Mouse (Mus musculus) thymus, postnatal 25 days (tissue): ENCODE measurements around the gene Bsn.

Experiments used
- DNase-seq: peaks from one replicate; pipeline ENCODE4 v3.0.0; 2022

Gene Bsn

GRCm38 (mm10) chr9:108083561-108083960 lies 106.6 kb downstream of the Bsn start:
- DNase-seq = no peak

- no peak for DNase-seq
Measured at GRCm38 (mm10) chr9:108082988-108083431, 107.2 kb downstream of the Bsn start, which contains the start of gene Rnf123. Gene Rnf123, minus strand, starts transcription at chr9:108083346.

GRCm38 (mm10) chr9:108082549-108082948 lies 107.6 kb downstream of the Bsn start:
- DNase-seq = no peak

GRCm38 (mm10) chr9:108080168-108080567 lies 110.0 kb downstream of the Bsn start, which contains the start of gene Mst1:
Gene Mst1, plus strand, starts transcription at chr9:108080436.
- no peak for DNase-seq

DNA sequence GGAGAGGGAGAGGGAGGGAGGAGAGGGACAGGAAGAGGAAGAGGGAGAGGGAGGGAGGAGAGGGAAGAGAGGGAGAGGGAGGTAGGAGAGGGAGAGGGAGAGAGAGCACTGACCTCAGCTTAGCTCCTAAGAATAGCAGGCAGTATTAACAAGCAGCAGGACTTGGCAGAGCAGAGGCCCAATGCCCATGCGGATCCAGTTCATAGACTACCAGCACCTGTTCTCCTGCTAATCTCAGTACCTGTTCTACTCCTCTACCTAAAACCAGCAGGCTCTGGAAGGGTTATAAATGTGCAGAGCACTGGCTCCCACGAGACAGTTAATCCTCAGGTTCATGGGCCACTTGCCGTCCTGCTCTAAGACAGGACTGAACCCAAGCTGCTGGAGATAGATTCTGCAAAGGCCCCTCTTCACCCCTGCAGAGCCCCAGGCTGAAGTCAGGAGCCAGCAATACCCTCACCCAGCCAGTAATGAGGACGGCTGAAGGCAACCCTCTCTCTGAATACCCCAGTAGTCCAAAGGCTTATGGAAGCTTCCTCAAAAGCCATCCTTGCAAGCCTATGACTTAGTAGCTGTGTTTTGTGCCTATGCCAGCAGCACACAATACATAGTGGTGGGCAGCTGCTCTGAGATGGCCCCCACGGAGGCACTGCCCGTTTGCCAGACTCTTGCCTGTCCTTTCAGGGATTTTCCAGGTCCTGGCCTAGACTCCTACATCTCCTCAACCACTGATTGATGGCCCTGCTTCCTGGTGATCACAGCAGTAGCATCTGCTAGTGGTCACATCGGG lies 116.8 kb downstream of the Bsn start:
- DNase-seq = no peak

DNA sequence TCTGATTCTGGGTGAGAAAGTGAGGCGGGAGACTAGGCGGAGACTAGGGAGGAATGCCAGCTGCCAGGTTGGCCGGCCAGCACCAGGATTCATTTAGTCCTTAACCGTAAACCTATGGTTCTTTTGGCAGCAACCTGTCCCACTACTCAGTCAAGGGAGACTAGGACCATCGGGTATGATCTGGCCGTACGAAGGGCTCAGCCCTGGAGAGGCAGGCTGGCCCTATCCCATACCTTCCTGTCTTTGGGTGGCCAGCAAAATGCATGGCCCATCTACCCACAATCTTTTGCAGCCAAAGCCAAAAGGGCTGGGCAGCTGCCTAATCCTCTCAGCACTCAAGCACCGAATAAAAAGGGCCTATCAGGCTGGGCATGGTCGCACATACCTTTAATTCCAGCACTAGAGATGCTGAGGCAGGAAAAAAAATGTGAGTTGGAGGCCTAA lies 117.7 kb downstream of the Bsn start:
- no peak for DNase-seq

DNA sequence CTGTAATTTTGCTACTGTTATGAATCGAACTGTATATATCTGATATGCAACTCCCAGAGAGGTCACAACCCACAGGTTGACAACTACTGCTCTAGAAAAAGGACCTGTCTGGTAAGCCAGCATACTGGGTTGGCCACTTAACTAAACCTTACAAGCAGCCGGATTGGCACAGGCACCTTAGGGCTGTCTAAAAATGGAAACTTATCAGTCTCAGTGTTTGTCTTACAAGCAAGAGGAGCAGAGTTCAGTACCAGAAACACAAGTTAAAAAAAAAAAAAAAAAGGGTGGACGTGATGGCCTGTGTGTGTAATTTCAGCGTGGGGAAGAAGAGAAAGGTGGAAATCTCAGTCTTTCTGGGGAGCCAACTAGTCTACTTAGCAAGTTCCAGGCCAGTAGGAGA lies 118.4 kb downstream of the Bsn start:
- no peak for DNase-seq

DNA sequence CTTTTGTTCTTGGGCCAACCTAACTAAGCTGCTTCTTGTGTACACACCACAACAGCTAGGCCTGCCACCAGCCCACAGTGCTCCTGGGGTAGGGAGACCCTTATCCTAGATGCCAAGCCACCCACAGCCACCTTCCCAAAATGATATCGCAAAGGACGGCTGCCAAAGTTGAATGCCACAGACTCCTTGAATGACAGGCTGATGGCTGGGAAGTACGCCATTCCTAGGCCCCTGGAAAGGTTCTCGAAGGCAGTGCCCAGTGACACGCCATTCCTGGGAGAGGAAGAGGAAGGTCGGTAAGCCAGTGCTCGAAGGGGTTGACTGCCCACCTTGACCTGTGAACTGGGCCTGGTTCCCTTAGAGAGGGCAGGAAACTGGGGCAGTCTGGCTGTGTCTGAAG lies 120.7 kb downstream of the Bsn start:
- no peak for DNase-seq

- no peak for DNase-seq
Measured at GRCm38 (mm10) chr9:108069007-108069406, 121.2 kb downstream of the Bsn start.

DNA sequence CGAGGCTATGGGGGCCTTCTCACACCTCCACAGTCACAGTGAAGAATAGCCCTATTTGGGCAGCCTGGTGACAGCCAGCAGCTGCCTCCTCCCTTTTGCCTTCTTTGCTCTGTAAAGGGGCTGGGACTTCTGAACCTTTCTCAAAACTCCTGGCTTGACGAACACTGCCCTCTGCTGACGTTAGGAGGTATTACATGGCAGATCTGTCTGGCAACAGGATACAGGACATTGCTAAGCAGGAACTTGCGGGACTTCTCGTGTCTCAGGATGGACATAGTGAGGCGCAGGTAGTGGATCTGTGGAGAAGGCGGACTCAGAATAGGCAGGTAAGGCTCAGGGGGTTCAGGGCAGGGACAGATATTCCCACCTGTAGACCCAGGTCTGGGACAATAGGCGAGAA lies 122.3 kb downstream of the Bsn start:
- DNase-seq = peak; percentile 82

DNA sequence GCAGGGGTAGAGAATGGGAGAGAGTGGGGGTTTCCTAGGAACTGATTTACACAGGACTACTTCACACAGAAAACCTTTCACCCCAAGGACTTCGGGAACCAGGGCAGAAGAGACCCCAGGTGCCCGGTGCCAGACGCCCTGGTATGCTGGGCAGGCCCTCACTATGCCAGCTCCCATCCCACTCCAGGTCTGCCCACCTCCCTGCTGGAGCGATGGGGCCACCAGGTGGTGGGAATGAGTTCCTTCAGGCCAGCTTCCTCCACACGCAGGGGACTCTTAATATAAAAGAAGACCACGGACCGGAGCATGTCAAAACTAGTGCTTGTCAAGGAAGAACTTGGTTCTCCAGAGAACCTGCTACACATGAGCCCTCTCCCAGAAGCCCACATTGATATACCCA lies 123.0 kb downstream of the Bsn start:
- no peak for DNase-seq

DNA sequence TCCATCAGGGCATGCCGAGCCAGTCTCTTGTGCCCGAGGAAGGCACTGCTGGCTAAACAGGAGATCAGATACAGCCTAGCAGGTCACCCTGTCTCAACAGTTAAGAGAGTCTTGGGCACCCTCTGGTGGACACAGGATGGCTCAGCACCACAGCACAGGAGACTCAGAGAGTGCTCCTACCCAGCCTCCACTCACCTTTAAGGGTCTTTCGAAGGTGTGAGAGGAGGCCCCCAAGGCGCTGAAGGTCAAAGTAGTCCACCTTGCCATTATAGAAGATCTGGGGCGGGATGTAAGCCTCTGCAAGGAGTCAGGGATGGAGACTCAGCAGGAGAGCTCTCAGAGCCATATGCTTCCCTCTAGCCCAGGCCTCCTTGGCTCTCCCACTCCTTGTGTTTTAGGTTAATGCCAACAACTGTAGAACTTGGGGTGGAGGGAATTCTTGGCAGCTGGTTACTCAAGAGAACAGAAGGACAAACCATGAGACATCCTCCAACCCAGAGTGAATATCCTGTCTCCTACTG lies 124.6 kb downstream of the Bsn start:
- DNase-seq = peak; percentile 67

DNA sequence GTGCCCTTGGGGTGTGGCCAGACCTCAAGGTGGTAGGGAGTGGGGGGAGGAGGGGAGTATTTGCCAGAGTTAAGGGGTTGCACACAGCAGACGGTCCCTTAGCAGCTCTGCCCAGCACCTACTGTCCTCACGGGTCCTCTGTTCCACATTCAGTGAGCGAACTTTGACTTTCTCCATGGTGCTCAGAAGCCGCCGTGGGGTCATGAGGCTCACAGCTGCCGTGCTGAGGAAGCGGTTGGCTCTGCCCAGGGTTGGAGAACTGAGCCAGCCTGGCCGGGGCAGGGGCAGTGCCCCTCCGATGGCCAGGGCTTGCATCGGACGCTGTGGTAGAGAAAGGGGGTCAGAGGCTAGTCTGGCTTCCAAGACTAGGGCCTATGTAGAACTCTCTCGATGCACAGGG lies 126.8 kb downstream of the Bsn start:
- no peak for DNase-seq

GRCm38 (mm10) chr9:108062142-108062541 lies 128.0 kb downstream of the Bsn start:
- DNase-seq = no peak

DNA sequence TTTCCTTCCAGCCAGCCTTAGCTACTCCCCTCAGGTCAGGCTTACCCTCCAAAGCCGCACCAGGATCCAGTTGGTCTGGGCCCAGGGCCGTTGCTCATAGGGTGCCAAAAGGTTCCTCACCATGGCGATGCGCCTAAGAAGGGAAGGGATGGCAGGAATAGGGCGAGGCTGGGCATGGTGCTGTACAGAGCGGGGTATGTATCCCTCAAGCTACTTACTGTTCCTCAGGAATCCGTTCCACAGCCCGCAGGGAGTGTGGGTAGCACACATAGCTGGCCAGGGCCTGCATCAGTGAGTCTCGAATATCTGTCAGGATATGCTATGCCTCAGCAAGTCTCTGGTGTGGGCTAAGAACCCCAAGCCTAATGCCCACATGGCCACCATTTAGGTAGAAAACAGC lies 131.9 kb downstream of the Bsn start:
- DNase-seq = no peak

- no peak for DNase-seq
Measured at GRCm38 (mm10) chr9:108057262-108057562, 133.0 kb downstream of the Bsn start.

DNA sequence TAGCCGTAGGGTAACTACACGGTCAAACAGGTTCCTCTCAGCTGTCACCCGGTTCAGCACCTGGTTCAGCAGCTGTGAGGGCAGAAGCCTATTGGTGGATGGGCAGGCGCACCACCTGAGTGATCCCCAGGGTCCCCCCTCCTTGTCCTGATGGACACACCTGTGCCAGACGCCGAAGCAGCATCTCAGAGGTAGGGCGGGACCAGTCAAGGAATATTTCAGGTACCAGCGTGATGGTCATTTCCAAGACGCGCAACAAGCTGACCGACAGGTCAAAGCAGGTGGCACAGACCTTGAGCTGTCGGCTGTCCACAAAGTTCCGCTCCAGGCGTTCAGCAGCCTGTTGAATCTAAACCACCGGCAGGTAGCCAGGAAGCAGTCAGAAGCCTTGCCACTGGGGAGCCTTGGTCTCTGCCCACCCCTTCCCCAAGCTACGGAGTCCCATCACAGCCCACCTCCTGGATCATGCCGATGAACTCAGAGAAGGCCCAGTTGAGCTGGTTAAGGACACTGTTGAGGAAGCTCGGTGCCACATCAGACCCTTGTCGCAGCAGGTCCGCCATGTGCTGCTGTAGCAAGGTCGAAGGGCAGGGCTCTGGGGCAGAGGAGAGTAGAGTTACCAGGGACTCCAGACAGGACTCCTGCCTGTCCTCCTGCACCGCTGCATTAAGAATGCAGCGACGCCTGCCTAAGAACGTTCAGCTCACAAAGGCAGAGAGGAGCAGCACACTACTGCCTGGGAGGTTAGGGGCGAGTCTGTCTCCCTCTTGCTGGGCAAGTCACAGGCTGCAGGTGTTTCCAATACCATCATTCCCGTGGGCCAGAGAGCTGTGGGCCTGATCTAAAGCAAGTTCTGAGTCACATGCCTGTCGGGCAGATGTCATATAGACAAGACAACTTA lies 133.6 kb downstream of the Bsn start:
- no peak for DNase-seq

GRCm38 (mm10) chr9:108055661-108056237 lies 134.4 kb downstream of the Bsn start:
- no peak for DNase-seq

DNA sequence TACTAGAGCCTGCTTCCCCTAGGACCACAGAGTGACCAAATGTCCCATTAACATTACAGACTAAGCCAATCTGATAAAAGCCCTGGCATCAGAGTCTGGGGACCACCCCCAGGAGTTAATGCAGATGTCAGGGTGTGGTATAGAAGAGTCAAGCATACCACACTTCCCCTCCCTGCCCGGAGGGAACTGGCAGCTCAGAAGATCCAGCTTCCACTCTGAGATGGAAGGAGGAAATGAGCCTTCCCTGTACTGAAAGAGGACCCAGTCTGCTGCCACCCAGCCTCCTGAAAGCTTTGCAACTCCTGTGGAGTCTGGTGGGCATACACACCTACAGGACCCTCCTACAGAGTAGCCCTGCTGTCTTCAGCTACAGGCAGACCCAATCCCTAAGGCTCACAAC lies 135.1 kb downstream of the Bsn start:
- no peak for DNase-seq

DNA sequence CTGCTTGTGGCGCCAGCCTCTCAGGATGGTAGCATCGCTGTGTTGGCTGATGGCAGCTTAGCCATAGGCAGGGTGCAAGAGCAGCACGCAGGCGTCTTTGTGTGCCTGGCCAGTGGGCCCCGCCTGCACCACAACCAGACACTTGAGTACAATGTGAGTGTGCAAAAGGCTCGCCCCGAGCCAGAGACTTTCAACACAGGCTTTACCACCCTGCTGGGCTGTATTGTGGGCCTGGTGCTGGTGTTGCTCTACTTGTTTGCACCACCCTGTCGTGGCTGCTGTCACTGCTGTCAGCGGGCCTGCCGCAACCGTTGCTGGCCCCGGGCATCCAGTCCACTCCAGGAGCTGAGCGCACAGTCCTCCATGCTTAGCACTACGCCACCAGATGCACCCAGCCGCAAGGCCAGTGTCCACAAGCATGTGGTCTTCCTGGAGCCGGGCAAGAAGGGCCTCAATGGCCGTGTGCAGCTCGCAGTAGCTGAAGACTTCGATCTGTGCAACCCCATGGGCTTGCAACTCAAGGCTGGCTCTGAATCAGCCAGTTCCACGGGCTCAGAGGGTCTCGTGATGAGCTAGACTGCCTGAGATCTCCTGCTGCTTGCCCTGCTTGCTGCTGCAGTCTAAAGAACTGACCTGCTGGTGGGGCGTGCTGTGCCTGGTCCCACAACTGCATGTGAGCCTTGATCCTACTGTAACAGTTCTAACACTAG lies 135.7 kb downstream of the Bsn start:
- DNase-seq = no peak

DNA sequence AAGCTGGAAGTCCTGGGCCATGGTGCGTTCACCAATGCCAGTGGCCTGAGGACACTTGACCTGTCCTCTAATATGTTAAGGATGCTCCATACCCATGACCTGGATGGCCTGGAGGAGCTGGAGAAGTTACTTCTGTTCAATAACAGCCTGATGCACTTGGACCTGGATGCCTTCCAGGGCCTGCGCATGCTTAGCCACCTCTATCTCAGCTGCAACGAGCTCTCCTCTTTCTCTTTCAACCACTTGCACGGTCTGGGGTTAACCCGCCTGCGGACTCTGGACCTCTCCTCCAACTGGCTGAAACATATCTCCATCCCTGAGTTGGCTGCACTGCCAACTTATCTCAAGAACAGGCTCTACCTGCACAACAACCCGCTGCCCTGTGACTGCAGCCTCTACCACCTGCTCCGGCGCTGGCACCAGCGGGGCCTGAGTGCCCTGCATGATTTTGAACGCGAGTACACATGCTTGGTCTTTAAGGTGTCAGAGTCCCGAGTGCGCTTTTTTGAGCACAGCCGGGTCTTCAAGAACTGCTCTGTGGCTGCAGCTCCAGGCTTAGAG lies 136.4 kb downstream of the Bsn start:
- DNase-seq = no peak

- DNase-seq = peak; percentile 96
Measured at GRCm38 (mm10) chr9:108052885-108053664, 137.1 kb downstream of the Bsn start, which contains the start of gene Amigo3. Gene Amigo3, plus strand, starts transcription at chr9:108053159.
